Mouse (Mus musculus) limb, embryonic 10.5 days (tissue): ENCODE measurements at regions not wholly inside any gene's neighbourhood (a gene's known extent, or its start where the extent isn't known, plus 50 kb on each side); places are given as distances from the start of the nearest gene placed in this dataset.

Experiments
- DNase-seq: peaks from one replicate; pipeline ENCODE4 v3.0.0-alpha.2; 2017; ENCODE audit warnings: low spot score
- H3K27ac ChIP-seq: fragments of 300-500 bp; sonication (generic); 2 replicates; pipeline ENCODE4 v1.5.1; 2016; ENCODE audit warnings: mild to moderate bottlenecking
- H3K27me3 ChIP-seq: fragments of 300-500 bp; sonication (generic); 2 replicates; pipeline ENCODE4 v1.6.1; 2016; ENCODE audit warnings: low read depth, mild to moderate bottlenecking; ENCODE audit not compliant: poor library complexity, severe bottlenecking
- H3K36me3 ChIP-seq: fragments of 300-500 bp; sonication (generic); 2 replicates; pipeline ENCODE4 v1.6.1; 2016; ENCODE audit warnings: mild to moderate bottlenecking, moderate library complexity
- H3K4me1 ChIP-seq: fragments of 300-500 bp; sonication (generic); 2 replicates; pipeline ENCODE4 v1.6.1; 2016
- H3K4me3 ChIP-seq: fragments of 300-500 bp; sonication (generic); 2 replicates; pipeline ENCODE4 v1.5.1; 2016; ENCODE audit warnings: mild to moderate bottlenecking, moderate library complexity
- H3K9me3 ChIP-seq: fragments of 300-500 bp; sonication (generic); replicated peaks from 2 replicates; pipeline ENCODE4 v1.6.1; 2016; ENCODE audit warnings: mild to moderate bottlenecking
- WGBS: fragments of 180-500 bp; shearing (Covaris S2); methylation state at CpG from one replicate; pipeline ENCODE4 v1.1.7; 2016; 5-methylcytosine and 5-hydroxymethylcytosine counted together

DNA sequence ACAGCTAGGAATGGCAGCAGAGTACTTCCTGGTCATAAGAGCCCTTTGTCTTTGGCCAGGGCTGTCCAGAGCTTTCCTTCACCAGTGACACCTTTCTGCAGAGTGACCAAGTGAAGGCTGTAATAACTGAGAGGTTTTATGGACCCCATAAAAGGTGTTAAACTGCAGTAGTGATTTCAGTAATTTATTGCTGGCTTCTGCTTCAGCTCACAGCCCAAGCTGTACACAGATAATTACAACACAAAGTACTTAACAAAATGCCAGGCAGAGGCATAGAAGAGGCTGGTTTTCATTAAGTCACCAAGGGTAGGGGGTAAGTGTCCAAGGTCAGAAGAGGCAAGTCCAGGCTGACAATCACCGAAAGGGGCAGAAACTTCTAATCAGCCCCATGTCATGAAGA is 83.8 kb downstream of the Eif4e start:
- H3K36me3 ChIP-seq = no peaks in the 10 kb centered on the region
- no peak for DNase-seq
- H3K9me3 ChIP-seq = no peaks in the 10 kb centered on the region
- H3K4me1 ChIP-seq = peaks cover 44% of the 10 kb centered on the region
- H3K4me3 ChIP-seq = no peak overlapping the region
- peak overlapping the region; percentile 4; the same call in 1 of the 2 replicates for H3K27ac ChIP-seq
- peaks cover 87% of the 10 kb centered on the region for H3K27me3 ChIP-seq
- 26% methylated on average over 1 of the region's 1 CpGs for whole genome bisulfite sequencing

DNA sequence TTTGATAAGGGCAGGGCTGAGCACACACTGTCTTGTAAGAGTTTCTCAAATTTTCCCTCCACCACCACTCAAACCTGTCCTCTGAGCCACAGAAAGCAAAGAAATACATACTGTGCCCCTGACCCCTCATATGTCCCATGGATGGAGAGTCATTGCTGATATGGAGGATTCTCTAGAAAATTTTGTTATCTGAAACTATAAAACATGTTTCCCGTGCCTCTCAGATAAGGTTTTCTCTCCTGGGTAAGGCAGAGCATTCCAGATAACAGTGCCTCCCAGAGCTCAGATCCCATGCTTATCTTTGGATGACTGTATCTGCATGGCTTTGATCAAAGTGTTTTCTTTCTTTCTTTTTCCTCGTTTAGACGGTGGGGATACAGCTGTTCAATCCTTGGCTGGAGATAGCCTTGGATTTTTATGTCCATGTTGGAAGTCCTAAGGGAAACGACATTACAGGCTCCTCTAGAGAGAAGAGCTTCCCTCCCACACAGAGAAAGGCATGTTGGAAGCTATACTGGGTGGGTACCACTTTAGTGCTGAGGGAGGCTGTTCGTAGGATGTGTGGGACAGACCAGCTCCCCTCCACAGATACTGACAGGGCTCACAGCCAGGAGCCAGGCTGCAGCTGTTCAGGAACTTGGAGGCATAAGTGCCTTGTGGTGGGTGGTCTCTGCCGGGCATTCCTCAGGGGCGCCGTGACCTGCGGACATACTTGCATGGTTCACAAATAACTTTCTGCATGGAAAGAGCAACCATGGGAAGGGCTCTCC is 87.1 kb downstream of the Eif4e start:
- WGBS = 71% methylated on average over 9 of the region's 9 CpGs
- no peak for DNase-seq
- H3K4me3 ChIP-seq = no peak overlapping the region

DNA sequence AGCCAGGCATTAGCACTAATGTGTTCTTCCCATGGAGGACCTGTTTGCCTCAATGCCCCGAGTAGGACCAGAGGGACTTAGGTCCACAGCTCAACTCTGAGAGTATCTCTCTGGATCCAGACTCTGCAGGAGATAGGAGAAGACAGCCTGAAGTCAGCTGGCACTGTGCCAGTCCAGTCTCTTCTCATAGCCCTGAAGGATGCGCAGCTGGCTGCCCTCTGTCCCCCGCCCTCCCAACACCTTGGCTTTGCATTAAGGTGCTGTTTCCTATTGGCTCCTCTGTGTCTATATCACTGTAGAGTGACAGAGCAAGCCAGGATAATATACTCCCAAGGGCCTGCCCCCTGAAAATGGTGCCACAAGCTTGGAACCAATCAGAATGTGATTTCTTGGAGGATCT is 87.7 kb downstream of the Eif4e start:
- DNase-seq = no peak
- Histone ChIP-seq H3K36me3 (no peaks in the 10 kb centered on the region), H3K27ac (no peak overlapping the region), H3K4me3 (no peak overlapping the region), H3K27me3 (peaks cover 68% of the 10 kb centered on the region), H3K9me3 (no peaks in the 10 kb centered on the region), H3K4me1 (peaks cover 27% of the 10 kb centered on the region)
- 94% methylated on average over 3 of the region's 3 CpGs for WGBS

More for the DNA sequence above, 87.1 kb downstream of the Eif4e start:
- Histone ChIP-seq H3K27me3 (peaks cover 74% of the 10 kb centered on the region), H3K27ac (no peak overlapping the region), H3K36me3 (no peaks in the 10 kb centered on the region), H3K9me3 (no peaks in the 10 kb centered on the region), H3K4me1 (peaks cover 33% of the 10 kb centered on the region)

DNA sequence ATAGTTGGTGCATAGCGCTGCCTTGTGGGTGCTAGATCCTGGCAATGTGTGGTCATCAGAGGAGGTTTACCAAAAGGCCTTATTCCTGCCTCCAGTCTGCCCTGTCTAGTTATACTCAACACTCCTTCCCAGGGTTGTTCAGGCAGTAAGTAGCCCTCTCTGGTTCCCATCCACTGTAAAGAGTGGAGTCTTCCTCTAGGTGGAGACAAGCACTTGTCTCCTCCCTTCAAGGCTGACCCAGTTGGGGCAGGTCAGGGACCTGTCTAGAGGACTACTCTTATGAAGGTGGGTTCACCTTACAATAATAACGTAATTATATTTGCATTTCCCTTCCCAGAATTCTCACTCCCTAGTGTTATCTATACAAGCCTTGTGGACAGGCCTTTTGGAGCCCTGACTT is 88.9 kb downstream of the Eif4e start:
- Histone ChIP-seq H3K27ac (no peak overlapping the region), H3K27me3 (peaks cover 64% of the 10 kb centered on the region), H3K4me1 (peaks cover 14% of the 10 kb centered on the region), H3K36me3 (no peaks in the 10 kb centered on the region), H3K4me3 (no peak overlapping the region), H3K9me3 (no peaks in the 10 kb centered on the region)
- 77% methylated on average over 2 of the region's 2 CpGs for WGBS
- no peak for DNase-seq

- Histone ChIP-seq H3K27me3 (peaks cover 12% of the 10 kb centered on the region), H3K9me3 (no peaks in the 10 kb centered on the region), H3K4me3 (no peak overlapping the region), H3K36me3 (no peaks in the 10 kb centered on the region), H3K4me1 (no peaks in the 10 kb centered on the region), H3K27ac (no peak overlapping the region)
- 85% methylated on average over 4 of the region's 4 CpGs for WGBS
- DNase-seq = no peak
Observed at GRCm38 (mm10) chr3:138620263-138620662, 94.3 kb downstream of the Eif4e start.

GRCm38 (mm10) chr3:138624128-138624527 is 98.1 kb downstream of the Eif4e start:
- no peaks in the 10 kb centered on the region for H3K9me3 ChIP-seq
- no peaks in the 10 kb centered on the region for H3K4me1 ChIP-seq
- no peaks in the 10 kb centered on the region for H3K27me3 ChIP-seq
- WGBS = 91% methylated on average over 2 of the region's 2 CpGs
- no peaks in the 10 kb centered on the region for H3K36me3 ChIP-seq
- no peak for DNase-seq
- H3K4me3 ChIP-seq = no peak overlapping the region
- H3K27ac ChIP-seq = no peak overlapping the region

- Histone ChIP-seq H3K4me1 (no peaks in the 10 kb centered on the region), H3K27ac (no peak overlapping the region), H3K36me3 (no peaks in the 10 kb centered on the region), H3K4me3 (no peak overlapping the region), H3K27me3 (no peaks in the 10 kb centered on the region), H3K9me3 (no peaks in the 10 kb centered on the region)
- 91% methylated on average over 4 of the region's 4 CpGs for WGBS
- DNase-seq = no peak
Observed at GRCm38 (mm10) chr3:138626230-138626629, 100.3 kb downstream of the Eif4e start.

DNA sequence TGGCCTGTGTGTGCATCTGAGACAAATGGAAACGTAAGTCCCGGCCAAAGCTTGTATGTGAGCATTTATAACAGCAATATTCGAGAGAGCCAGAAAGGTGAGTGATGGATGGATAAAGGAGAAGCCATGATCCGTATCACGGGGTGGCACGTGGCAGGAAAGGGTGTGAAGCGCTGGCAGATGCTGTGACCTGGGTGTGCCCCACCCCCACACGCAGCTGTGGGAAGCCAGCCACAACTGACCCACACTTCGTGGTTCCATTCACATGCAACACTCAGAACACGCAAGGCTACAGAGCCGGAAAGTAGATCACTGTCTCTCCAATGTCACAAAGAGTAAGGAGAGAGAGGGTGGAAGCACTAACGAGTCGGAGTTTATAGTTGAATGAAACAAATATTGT is 104.3 kb downstream of the Eif4e start:
- WGBS = 92% methylated on average over 13 of the region's 13 CpGs

DNA sequence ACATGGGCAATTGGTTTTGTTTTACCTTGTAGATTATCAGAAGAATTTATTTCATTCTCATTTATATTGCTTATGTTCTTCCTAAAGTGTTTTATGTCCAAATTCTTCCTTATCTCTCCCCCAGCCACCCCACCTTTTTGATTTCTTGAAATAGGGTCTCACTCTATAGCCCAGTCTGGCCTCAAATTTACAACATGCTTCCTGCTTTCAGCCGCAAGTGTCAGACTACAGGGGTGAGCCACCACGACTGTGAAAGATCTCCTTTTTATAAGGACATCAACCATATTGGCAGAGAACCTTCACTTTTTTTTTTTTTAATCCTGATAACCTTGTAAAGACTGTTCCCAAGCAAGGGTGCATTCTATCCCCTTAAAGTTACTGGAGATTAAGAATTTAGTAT is 106.1 kb downstream of the Eif4e start:
- WGBS = 65% methylated on average over 2 of the region's 2 CpGs
- Histone ChIP-seq H3K27ac (no peak overlapping the region), H3K4me3 (no peak overlapping the region), H3K36me3 (no peaks in the 10 kb centered on the region), H3K4me1 (no peaks in the 10 kb centered on the region), H3K27me3 (no peaks in the 10 kb centered on the region), H3K9me3 (no peaks in the 10 kb centered on the region)
- DNase-seq = no peak

More for the DNA sequence above, 104.3 kb downstream of the Eif4e start:
- Histone ChIP-seq H3K4me3 (no peak overlapping the region), H3K9me3 (no peaks in the 10 kb centered on the region), H3K27me3 (no peaks in the 10 kb centered on the region), H3K27ac (no peak overlapping the region), H3K4me1 (no peaks in the 10 kb centered on the region), H3K36me3 (no peaks in the 10 kb centered on the region)
- no peak for DNase-seq

DNA sequence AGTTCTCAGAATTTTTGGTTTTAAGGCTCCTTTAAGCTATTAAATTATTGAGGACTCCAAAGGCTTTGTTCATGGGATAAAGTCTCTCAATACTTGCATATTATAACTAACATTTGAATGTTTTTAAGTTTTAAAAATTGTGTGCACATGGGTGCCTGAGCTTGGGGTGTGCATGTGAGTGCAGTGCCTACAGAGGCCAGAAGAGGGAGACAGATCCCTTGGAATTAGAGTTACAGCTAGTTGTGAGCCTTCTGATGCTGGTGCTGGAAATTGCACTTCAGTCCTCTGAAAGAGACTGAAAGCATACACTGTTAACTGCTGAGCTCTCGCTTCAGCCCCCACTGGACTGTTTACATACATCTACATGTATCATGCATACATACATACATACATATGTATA is 100.0 kb upstream of the Tspan5 start:
- Histone ChIP-seq H3K4me1 (peaks cover 27% of the 10 kb centered on the region), H3K9me3 (no peaks in the 10 kb centered on the region), H3K36me3 (no peaks in the 10 kb centered on the region), H3K27ac (no peak overlapping the region), H3K4me3 (no peak overlapping the region), H3K27me3 (0 out of 2 replicates have a peak, but pooled peaks cover 5% of the 10 kb centered on the region)
- WGBS = 93% methylated on average over 1 of the region's 1 CpGs
- peak; percentile 49 for DNase-seq

- Histone ChIP-seq H3K27me3 (0 out of 2 replicates have a peak, but pooled peaks cover 5% of the 10 kb centered on the region), H3K4me1 (peaks cover 27% of the 10 kb centered on the region), H3K4me3 (peak overlapping the region; percentile 46), H3K9me3 (no peaks in the 10 kb centered on the region), H3K27ac (peak overlapping the region; percentile 81), H3K36me3 (no peaks in the 10 kb centered on the region)
- WGBS = 16% methylated on average over 15 of the region's 15 CpGs
- no peak for DNase-seq
Observed at GRCm38 (mm10) chr3:138643951-138644285, 98.1 kb upstream of the Tspan5 start.

- Histone ChIP-seq H3K9me3 (no peaks in the 10 kb centered on the region), H3K27ac (peak overlapping the region; percentile 81), H3K27me3 (0 out of 2 replicates have a peak, but pooled peaks cover 5% of the 10 kb centered on the region), H3K4me1 (peaks cover 27% of the 10 kb centered on the region), H3K36me3 (no peaks in the 10 kb centered on the region), H3K4me3 (peak overlapping the region; percentile 46)
- WGBS = 1% methylated on average over 19 of the region's 19 CpGs
- peak; percentile 76 for DNase-seq
Observed at GRCm38 (mm10) chr3:138644286-138644951, 97.6 kb upstream of the Tspan5 start.

DNA sequence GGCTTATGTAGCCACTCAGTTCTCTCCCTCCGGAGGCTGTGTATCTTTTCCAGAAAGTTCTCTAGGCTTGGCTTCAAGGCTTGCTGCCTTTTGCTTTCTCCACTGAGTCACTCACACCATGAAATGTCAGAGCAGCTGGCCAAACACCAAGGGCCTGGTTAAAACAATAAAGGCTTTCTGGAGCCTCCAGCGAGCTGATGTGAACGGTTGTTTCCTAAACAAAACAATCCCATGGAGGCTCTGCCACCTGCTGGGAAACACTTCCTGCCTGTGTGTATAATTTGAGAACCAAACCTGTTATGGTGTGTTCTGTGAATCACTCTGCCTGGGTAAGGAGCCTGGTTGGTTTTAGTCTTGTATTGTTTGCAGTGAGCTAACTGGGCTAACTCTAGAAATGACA is 96.7 kb upstream of the Tspan5 start:
- Histone ChIP-seq H3K9me3 (no peaks in the 10 kb centered on the region), H3K27ac (peak overlapping the region; percentile 81), H3K36me3 (no peaks in the 10 kb centered on the region), H3K4me1 (peaks cover 27% of the 10 kb centered on the region), H3K27me3 (0 out of 2 replicates have a peak, but pooled peaks cover 5% of the 10 kb centered on the region), H3K4me3 (no peak overlapping the region)
- 21% methylated on average over 3 of the region's 3 CpGs for WGBS
- DNase-seq = no peak
